In the genomic region with DNA sequence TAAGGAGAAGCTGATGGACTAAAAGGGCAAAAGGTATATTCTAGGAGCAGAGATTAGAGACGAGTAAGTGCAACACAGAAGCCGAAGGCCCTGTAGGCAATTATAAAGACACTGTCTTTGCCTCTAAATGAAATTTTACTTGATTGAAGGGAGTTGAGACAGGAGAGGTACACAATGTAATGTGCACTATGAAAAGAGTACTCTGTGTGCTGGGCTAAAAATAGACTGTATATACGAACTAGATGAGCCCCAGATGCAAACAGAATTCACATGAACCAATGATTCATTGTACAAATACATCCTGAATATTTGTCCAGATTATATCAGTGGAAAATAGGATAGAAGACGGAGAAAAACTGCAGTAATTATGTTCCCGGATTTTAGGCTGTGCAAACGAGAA, we compare ENCODE assay signal across 21 mouse cellular contexts. TPM values are rescaled to one million over a fixed set of nuclear protein-coding genes. Genes with fewer than 3 reads are reported as not detected.
DNase-seq lines count a peak whose midpoint lies in the region; ATAC-seq and TF ChIP-seq lines count a peak whose summit lies in the region.
"Had no signal": no experiment of that assay in that cellular context is flagged by ENCODE, and none has a peak within 500 bp of the region (broad histone marks: within the 10 kb centered on the region; RNA-seq: fewer than 3 reads in every experiment).

No protein-coding gene starts in this region.

- WGBS in embryonic facial prominence, embryonic 14.5 days = 49% methylated on average over 6 of the region's 6 CpGs
- WGBS in embryonic facial prominence, embryonic 10.5 days = 74% methylated on average over 6 of the region's 6 CpGs
- WGBS in lung, embryonic 14.5 days = 27% methylated on average over 6 of the region's 6 CpGs
- WGBS in stomach, embryonic 16.5 days = 34% methylated on average over 6 of the region's 6 CpGs

- 0 out of 2 replicates have a peak overlapping the region, but pooled peaks have one; percentile 6 for H3K27ac ChIP-seq in embryonic facial prominence, embryonic 14.5 days (replicated peaks; ENCODE audit: low read depth, low read length)
- H3K27ac ChIP-seq in embryonic facial prominence, embryonic 10.5 days (replicated peaks) = no peak overlapping the region
- H3K27ac ChIP-seq in lung, embryonic 14.5 days (ENCODE audit: low read depth) = no peak overlapping the region
- peak overlapping the region; percentile 23; the same call in 1 of the 2 replicates for H3K27ac ChIP-seq in stomach, embryonic 16.5 days (ENCODE audit: low read length)
- H3K27ac ChIP-seq: forebrain, embryonic 12.5 days; heart, embryonic 13.5 days had no signal

- DNase-seq in embryonic facial prominence, embryonic 14.5 days (ENCODE audit: low spot score) = peak; percentile 20
- DNase-seq in embryonic facial prominence, embryonic 10.5 days (ENCODE audit: low spot score) = no peak
- DNase-seq in lung, embryonic 14.5 days = peak; percentile 18
- no peak for DNase-seq in lung, postnatal 4 days
- DNase-seq in NIH3T3 (ENCODE audit: low read depth) = peak; percentile 46
- DNase-seq in cerebellum, adult 8-10 months = no peak
- DNase-seq: B cell, adult 2 months; cerebellum, adult 11-12 months; gastrocnemius, postnatal 36 days; heart, adult 11 months; heart, postnatal 36 days had no signal

- H3K9ac ChIP-seq in embryonic facial prominence, embryonic 14.5 days (ENCODE audit: low read depth, low read length) = no peak overlapping the region
- no peak overlapping the region for H3K9ac ChIP-seq in lung, embryonic 14.5 days
- no peak overlapping the region for H3K9ac ChIP-seq in stomach, embryonic 16.5 days (ENCODE audit: low read length)
- H3K9ac ChIP-seq: forebrain, embryonic 12.5 days; forebrain, postnatal 0 days; heart, embryonic 13.5 days had no signal

- ATAC-seq in embryonic facial prominence, embryonic 14.5 days (ENCODE audit: low read depth) = no peak
- no peak for ATAC-seq in lung, embryonic 14.5 days (ENCODE audit: insufficient read depth)
- peak; percentile 56; the same call in 1 of the 2 replicates for ATAC-seq in stomach, embryonic 16.5 days (ENCODE audit: insufficient read depth, low FRiP score)
- ATAC-seq: CD4-positive, CD25-positive, alpha-beta regulatory T cell, adult 4 months; hindbrain, embryonic 16.5 days had no signal

- no peak overlapping the region for H3K4me2 ChIP-seq in embryonic facial prominence, embryonic 14.5 days (ENCODE audit: low read depth, low read length)
- H3K4me2 ChIP-seq in lung, embryonic 14.5 days = no peak overlapping the region
- H3K4me2 ChIP-seq in stomach, embryonic 16.5 days (ENCODE audit: low read depth, low read length) = no peak overlapping the region
- H3K4me2 ChIP-seq: forebrain, embryonic 12.5 days; heart, embryonic 13.5 days had no signal

- H3K4me1 ChIP-seq in embryonic facial prominence, embryonic 14.5 days (ENCODE audit: control insufficient read depth, insufficient read depth, low read length) = no peaks in the 10 kb centered on the region
- H3K4me1 ChIP-seq in embryonic facial prominence, embryonic 10.5 days = no peaks in the 10 kb centered on the region
- no peaks in the 10 kb centered on the region for H3K4me1 ChIP-seq in lung, embryonic 14.5 days (ENCODE audit: insufficient read depth)
- no peaks in the 10 kb centered on the region; the same call in 1 of the 2 replicates for H3K4me1 ChIP-seq in stomach, embryonic 16.5 days (ENCODE audit: control insufficient read depth, insufficient read depth, low read length)
- H3K4me1 ChIP-seq: forebrain, embryonic 12.5 days had no signal

- TF ChIP-seq CTCF in lung, embryonic 14.5 days (IDR thresholded peaks at IDR 0.05; ENCODE audit: low read depth) = no peak

- no peaks in the 10 kb centered on the region; the same call in 1 of the 2 replicates for H3K27me3 ChIP-seq in embryonic facial prominence, embryonic 14.5 days (replicated peaks; ENCODE audit: control insufficient read depth, insufficient read depth, low read length)
- H3K27me3 ChIP-seq in embryonic facial prominence, embryonic 10.5 days (replicated peaks; ENCODE audit: low read depth, poor library complexity, severe bottlenecking) = peaks cover 48% of the 10 kb centered on the region
- no peaks in the 10 kb centered on the region for H3K27me3 ChIP-seq in lung, embryonic 14.5 days (ENCODE audit: insufficient read depth, low read length)
- H3K27me3 ChIP-seq in stomach, embryonic 16.5 days (ENCODE audit: control insufficient read depth, insufficient read depth, low read length) = no peaks in the 10 kb centered on the region
- H3K27me3 ChIP-seq: heart, embryonic 13.5 days had no signal

- H3K9me3 ChIP-seq in embryonic facial prominence, embryonic 14.5 days (ENCODE audit: control insufficient read depth, low read length) = no peaks in the 10 kb centered on the region
- H3K9me3 ChIP-seq in embryonic facial prominence, embryonic 10.5 days = no peaks in the 10 kb centered on the region
- no peaks in the 10 kb centered on the region for H3K9me3 ChIP-seq in lung, embryonic 14.5 days (ENCODE audit: low read depth, low read length)
- no peaks in the 10 kb centered on the region for H3K9me3 ChIP-seq in stomach, embryonic 16.5 days (replicated peaks; ENCODE audit: control insufficient read depth, low read length)
- H3K9me3 ChIP-seq: forebrain, embryonic 12.5 days; G1E; heart, embryonic 13.5 days had no signal

- H3K4me3 ChIP-seq in embryonic facial prominence, embryonic 14.5 days (ENCODE audit: low read depth, low read length) = no peak overlapping the region
- no peak overlapping the region for H3K4me3 ChIP-seq in embryonic facial prominence, embryonic 10.5 days
- no peak overlapping the region for H3K4me3 ChIP-seq in lung, embryonic 14.5 days (ENCODE audit: low read depth, low read length)
- no peak overlapping the region for H3K4me3 ChIP-seq in stomach, embryonic 16.5 days (replicated peaks; ENCODE audit: low read length)
- H3K4me3 ChIP-seq: forebrain, embryonic 12.5 days; heart, embryonic 13.5 days had no signal

- no peaks in the 10 kb centered on the region for H3K36me3 ChIP-seq in embryonic facial prominence, embryonic 14.5 days (ENCODE audit: control insufficient read depth, insufficient read depth, low read length)
- H3K36me3 ChIP-seq in embryonic facial prominence, embryonic 10.5 days (replicated peaks) = no peaks in the 10 kb centered on the region
- H3K36me3 ChIP-seq in lung, embryonic 14.5 days (ENCODE audit: insufficient read depth) = no peaks in the 10 kb centered on the region
- H3K36me3 ChIP-seq in stomach, embryonic 16.5 days (ENCODE audit: control insufficient read depth, insufficient read depth, low read length) = no peaks in the 10 kb centered on the region
- H3K36me3 ChIP-seq: forebrain, embryonic 12.5 days; G1E; heart, embryonic 13.5 days had no signal

RNA-seq across cellular contexts. Expression of gene Serpina7, which starts 57.1 kb away (rescaled TPM):
- not detected in 2 replicates for polyA plus RNA-seq in embryonic facial prominence, embryonic 14.5 days (2014; fragmentation: Nextera tagmentation; extraction: Ambion mirVana)
- polyA plus RNA-seq in embryonic facial prominence, embryonic 10.5 days (2016; fragmentation: Nextera tagmentation; extraction: Ambion mirVana) = 0.13 and 0.17 TPM in 2 replicates
- polyA plus RNA-seq in lung, embryonic 14.5 days (2014; fragmentation: Nextera tagmentation; extraction: Ambion mirVana) = 0.22 and 0.39 TPM in 2 replicates
- 0.20 and 0.54 TPM in 2 replicates for polyA plus RNA-seq in stomach, embryonic 16.5 days (2015; fragmentation: Nextera tagmentation; extraction: Ambion mirVana)
- polyA plus RNA-seq: CD4-positive, CD25-positive, alpha-beta regulatory T cell, adult 4 months; embryonic facial prominence, embryonic 11.5 days; forebrain, embryonic 12.5 days; forebrain, postnatal 0 days; G1E; heart, embryonic 13.5 days; heart, postnatal 0 days; hindbrain, embryonic 11.5 days; hindbrain, embryonic 16.5 days had no signal

RNA-seq across cellular contexts. Expression of gene 4930513O06Rik, which starts 58.1 kb away (rescaled TPM):
- not detected in 2 replicates for polyA plus RNA-seq in embryonic facial prominence, embryonic 14.5 days (2014; fragmentation: Nextera tagmentation; extraction: Ambion mirVana)
- polyA plus RNA-seq in embryonic facial prominence, embryonic 10.5 days (2016; fragmentation: Nextera tagmentation; extraction: Ambion mirVana) = not detected in 2 replicates
- polyA plus RNA-seq in lung, embryonic 14.5 days (2014; fragmentation: Nextera tagmentation; extraction: Ambion mirVana) = not detected in 2 replicates
- 0.23 TPM in 1 of 2 replicates, not detected in the other for polyA plus RNA-seq in stomach, embryonic 16.5 days (2015; fragmentation: Nextera tagmentation; extraction: Ambion mirVana)
- polyA plus RNA-seq: CD4-positive, CD25-positive, alpha-beta regulatory T cell, adult 4 months; embryonic facial prominence, embryonic 11.5 days; forebrain, embryonic 12.5 days; forebrain, postnatal 0 days; G1E; heart, embryonic 13.5 days; heart, postnatal 0 days; hindbrain, embryonic 11.5 days; hindbrain, embryonic 16.5 days had no signal

Comparison
In these comparisons a context has a peak if more than half of its experiments do, and no peak if none do; other contexts are left out.
1. DNase-seq: peak in embryonic facial prominence, embryonic 14.5 days (single experiment), lung, embryonic 14.5 days (single experiment) and NIH3T3 (single experiment); none in embryonic facial prominence, embryonic 10.5 days (single experiment), lung, postnatal 4 days (0 of 2) and cerebellum, adult 8-10 months (single experiment).
2. H3K27ac ChIP-seq: peak in embryonic facial prominence, embryonic 14.5 days (single experiment) and stomach, embryonic 16.5 days (single experiment); none in embryonic facial prominence, embryonic 10.5 days (single experiment) and lung, embryonic 14.5 days (single experiment).